Mouse (Mus musculus) lung, adult 2 months (tissue): ENCODE data around the gene Arhgap30. TPM values are rescaled to one million over a fixed set of nuclear protein-coding genes. Genes with fewer than 3 reads are reported as not detected.

ENCODE experiments used
- DNase-seq: peaks from one replicate; pipeline ENCODE4 v3.0.0; 2022
- H3K4me1 ChIP-seq: fragments of 200-500 bp; 2 replicates; pipeline ENCODE4 v1.6.1; 2011; ENCODE audit warnings: low read length; ENCODE audit not compliant: control insufficient read depth, insufficient read depth
- H3K4me3 ChIP-seq: fragments of 200-500 bp; replicated peaks from 2 replicates; pipeline ENCODE3; 2011; ENCODE audit warnings: low read depth, mild to moderate bottlenecking, control low read depth, low read length; ENCODE audit errors: extremely low read depth
- CTCF ChIP-seq: fragments of 200-500 bp; IDR thresholded peaks from 2 replicates; pipeline ENCODE4 v1.5.1; 2011; ENCODE audit warnings: mild to moderate bottlenecking, low read length, control low read depth; ENCODE audit not compliant: insufficient read depth
- POLR2A ChIP-seq: fragments of 200-500 bp; IDR thresholded peaks from 2 replicates; pipeline ENCODE4 v1.6.1; 2011; ENCODE audit warnings: low read depth, mild to moderate bottlenecking, control low read depth, low read length, borderline replicate concordance; ENCODE audit errors: extremely low read depth
- WGBS: fragments of 180-500 bp; shearing (Covaris S2); methylation state at CpG from one replicate; pipeline ENCODE4 v1.1.7; 2018; 5-methylcytosine and 5-hydroxymethylcytosine counted together
- polyA plus RNA-seq: library from polyadenylated mRNA; depleted of rRNA; stranded (reverse); fragments of >200 nt; gene quantifications from 2 replicates; pipeline ENCODE4 v1.2.3, GENCODE M21; 2012

The Arhgap30 gene
- polyA plus RNA-seq, 1 experiment = 17.5 TPM

GRCm38 (mm10) chr1:171440025-171440725, 51.4 kb downstream of the Arhgap30 start:
- peak; percentile 58 for DNase-seq
- peak; percentile 47; the same call in 1 of the 2 replicates for TF ChIP-seq POLR2A
- no peak for TF ChIP-seq CTCF
- Histone ChIP-seq H3K4me1 (peaks cover 22% of the 10 kb centered on the region), H3K4me3 (peak overlapping the region; percentile 47)
- WGBS = 11% methylated on average over 9 of the region's 9 CpGs

GRCm38 (mm10) chr1:171441466-171442412, 53.0 kb downstream of the Arhgap30 start:
- TF ChIP-seq POLR2A = 0 out of 2 replicates have a peak, but pooled peaks have one; percentile 21
- TF ChIP-seq CTCF = no peak
- no peak for DNase-seq
- peak overlapping the region; percentile 43 for H3K4me3 ChIP-seq
- 19% methylated on average over 7 of the region's 7 CpGs for WGBS
- H3K4me1 ChIP-seq = peaks cover 22% of the 10 kb centered on the region

- DNase-seq = no peak
- Histone ChIP-seq H3K4me1 (peaks cover 23% of the 10 kb centered on the region), H3K4me3 (peak overlapping the region; percentile 43)
- TF ChIP-seq POLR2A = no peak
- TF ChIP-seq CTCF = no peak
- WGBS = 20% methylated on average over 8 of the region's 8 CpGs
Measured at GRCm38 (mm10) chr1:171442413-171442760, 53.6 kb downstream of the Arhgap30 start.

GRCm38 (mm10) chr1:171445050-171445449, 56.3 kb downstream of the Arhgap30 start:
- no peak for DNase-seq
- Histone ChIP-seq H3K4me1 (peaks cover 30% of the 10 kb centered on the region), H3K4me3 (no peak overlapping the region)
- WGBS = 69% methylated on average over 5 of the region's 5 CpGs
- TF ChIP-seq POLR2A = no peak

GRCm38 (mm10) chr1:171446854-171447253, 58.1 kb downstream of the Arhgap30 start:
- peaks cover 28% of the 10 kb centered on the region for H3K4me1 ChIP-seq
- TF ChIP-seq POLR2A = no peak
- WGBS = 31% methylated on average over 7 of the region's 7 CpGs
- H3K4me3 ChIP-seq = no peak overlapping the region
- no peak for DNase-seq

- no peak for DNase-seq
- Histone ChIP-seq H3K4me1 (peaks cover 26% of the 10 kb centered on the region), H3K4me3 (no peak overlapping the region)
- 12% methylated on average over 10 of the region's 10 CpGs for WGBS
- TF ChIP-seq CTCF (no peak), POLR2A (no peak)
Measured at GRCm38 (mm10) chr1:171447692-171448091, 58.9 kb downstream of the Arhgap30 start.

- no peak for DNase-seq
- 55% methylated on average over 11 of the region's 11 CpGs for WGBS
- TF ChIP-seq CTCF = no peak
- TF ChIP-seq POLR2A = no peak
- H3K4me3 ChIP-seq = no peak overlapping the region
- peaks cover 25% of the 10 kb centered on the region for H3K4me1 ChIP-seq
Measured at GRCm38 (mm10) chr1:171450062-171450461, 61.3 kb downstream of the Arhgap30 start.

- WGBS = 50% methylated on average over 10 of the region's 10 CpGs
- DNase-seq = no peak
- Histone ChIP-seq H3K4me1 (peaks cover 25% of the 10 kb centered on the region), H3K4me3 (no peak overlapping the region)
- TF ChIP-seq POLR2A (no peak), CTCF (no peak)
Measured at GRCm38 (mm10) chr1:171451001-171451400, 62.2 kb downstream of the Arhgap30 start.

GRCm38 (mm10) chr1:171452522-171452921, 63.8 kb downstream of the Arhgap30 start:
- WGBS = 26% methylated on average over 5 of the region's 5 CpGs
- TF ChIP-seq POLR2A (no peak), CTCF (no peak)
- Histone ChIP-seq H3K4me3 (no peak overlapping the region), H3K4me1 (peaks cover 23% of the 10 kb centered on the region)
- DNase-seq = no peak

- TF ChIP-seq CTCF = no peak
- 26% methylated on average over 5 of the region's 5 CpGs for WGBS
- Histone ChIP-seq H3K4me1 (peaks cover 19% of the 10 kb centered on the region), H3K4me3 (no peak overlapping the region)
- DNase-seq = no peak
Measured at GRCm38 (mm10) chr1:171452923-171453322, 64.2 kb downstream of the Arhgap30 start.

GRCm38 (mm10) chr1:171454926-171455325, 66.2 kb downstream of the Arhgap30 start:
- DNase-seq = no peak
- WGBS = 47% methylated on average over 6 of the region's 6 CpGs
- TF ChIP-seq POLR2A = no peak
- no peak for TF ChIP-seq CTCF
- Histone ChIP-seq H3K4me1 (peaks cover 18% of the 10 kb centered on the region), H3K4me3 (no peak overlapping the region)
